Mouse (Mus musculus): ENCODE results near the gene Crocc2. TPM values are rescaled to one million over a fixed set of nuclear protein-coding genes. Genes with fewer than 3 reads are reported as not detected.

Gene Crocc2
- polyA plus RNA-seq, 1 experiment, result 0.32 TPM

- H3K27ac ChIP-seq (ENCODE audit: insufficient read depth, low read length), result no peak overlapping the region
- H3K4me3 ChIP-seq (ENCODE audit: insufficient read depth, low read length), result no peak overlapping the region
- TF ChIP-seq CTCF (IDR thresholded peaks at IDR 0.05; ENCODE audit: borderline replicate concordance, insufficient read depth, low read length), result no peak
- no peak for TF ChIP-seq POLR2A (IDR thresholded peaks at IDR 0.05; ENCODE audit: low read depth, low read length)
- no peaks in the 10 kb centered on the region; the same call in 1 of the 2 replicates for H3K4me1 ChIP-seq (ENCODE audit: control insufficient read depth, insufficient read depth, low read length)
Measured at GRCm38 (mm10) chr1:93225731-93226520, 57.4 kb downstream of the Crocc2 start.

GRCm38 (mm10) chr1:93227303-93227975 is 58.9 kb downstream of the Crocc2 start:
- no peak for TF ChIP-seq CTCF (IDR thresholded peaks at IDR 0.05; ENCODE audit: borderline replicate concordance, insufficient read depth, low read length)
- no peak for TF ChIP-seq POLR2A (IDR thresholded peaks at IDR 0.05; ENCODE audit: low read depth, low read length)
- Histone ChIP-seq H3K4me3 (ENCODE audit: insufficient read depth, low read length) (no peak overlapping the region), H3K27ac (ENCODE audit: insufficient read depth, low read length) (no peak overlapping the region), H3K4me1 (ENCODE audit: control insufficient read depth, insufficient read depth, low read length) (no peaks in the 10 kb centered on the region; the same call in 1 of the 2 replicates)

GRCm38 (mm10) chr1:93227976-93228365 is 59.4 kb downstream of the Crocc2 start:
- Histone ChIP-seq H3K27ac (ENCODE audit: insufficient read depth, low read length) (no peak overlapping the region), H3K4me3 (ENCODE audit: insufficient read depth, low read length) (no peak overlapping the region), H3K4me1 (ENCODE audit: control insufficient read depth, insufficient read depth, low read length) (no peaks in the 10 kb centered on the region; the same call in 1 of the 2 replicates)
- TF ChIP-seq POLR2A (IDR thresholded peaks at IDR 0.05; ENCODE audit: low read depth, low read length) (no peak), CTCF (IDR thresholded peaks at IDR 0.05; ENCODE audit: borderline replicate concordance, insufficient read depth, low read length) (no peak)

- Histone ChIP-seq H3K4me1 (ENCODE audit: control insufficient read depth, insufficient read depth, low read length) (no peaks in the 10 kb centered on the region; the same call in 1 of the 2 replicates), H3K4me3 (ENCODE audit: insufficient read depth, low read length) (no peak overlapping the region), H3K27ac (ENCODE audit: insufficient read depth, low read length) (no peak overlapping the region)
- TF ChIP-seq CTCF (IDR thresholded peaks at IDR 0.05; ENCODE audit: borderline replicate concordance, insufficient read depth, low read length) (no peak), POLR2A (IDR thresholded peaks at IDR 0.05; ENCODE audit: low read depth, low read length) (no peak)
Measured at GRCm38 (mm10) chr1:93229221-93229620, 60.7 kb downstream of the Crocc2 start.

GRCm38 (mm10) chr1:93229626-93230025 is 61.1 kb downstream of the Crocc2 start:
- H3K4me1 ChIP-seq (ENCODE audit: control insufficient read depth, insufficient read depth, low read length), result no peaks in the 10 kb centered on the region; the same call in 1 of the 2 replicates

GRCm38 (mm10) chr1:93235576-93236544 is 67.3 kb downstream of the Crocc2 start, which contains the start of gene Sned1:
Sned1 (plus strand) TSS chr1:93235841.
- Histone ChIP-seq H3K4me3 (ENCODE audit: insufficient read depth, low read length) (peak within 1 kb of the TSS; percentile 28), H3K27ac (ENCODE audit: insufficient read depth, low read length) (no peak within 1 kb of the TSS), H3K4me1 (ENCODE audit: control insufficient read depth, insufficient read depth, low read length) (no peaks in the 10 kb centered on the region)
- peak; percentile 99 for TF ChIP-seq POLR2A (IDR thresholded peaks at IDR 0.05; ENCODE audit: low read depth, low read length)
- TF ChIP-seq CTCF (IDR thresholded peaks at IDR 0.05; ENCODE audit: borderline replicate concordance, insufficient read depth, low read length), result no peak

More at GRCm38 (mm10) chr1:93229626-93230025, 61.1 kb downstream of the Crocc2 start:
- no peak overlapping the region for H3K27ac ChIP-seq (ENCODE audit: insufficient read depth, low read length)
- no peak for TF ChIP-seq CTCF (IDR thresholded peaks at IDR 0.05; ENCODE audit: borderline replicate concordance, insufficient read depth, low read length)
- no peak for TF ChIP-seq POLR2A (IDR thresholded peaks at IDR 0.05; ENCODE audit: low read depth, low read length)
- H3K4me3 ChIP-seq (ENCODE audit: insufficient read depth, low read length), result no peak overlapping the region

- peak; percentile 45; the same call in 1 of the 2 replicates for TF ChIP-seq CTCF (IDR thresholded peaks at IDR 0.05; ENCODE audit: borderline replicate concordance, insufficient read depth, low read length)
- TF ChIP-seq POLR2A (IDR thresholded peaks at IDR 0.05; ENCODE audit: low read depth, low read length), result no peak
- no peak overlapping the region for H3K27ac ChIP-seq (ENCODE audit: insufficient read depth, low read length)
- peak overlapping the region; percentile 28 for H3K4me3 ChIP-seq (ENCODE audit: insufficient read depth, low read length)
- no peaks in the 10 kb centered on the region for H3K4me1 ChIP-seq (ENCODE audit: control insufficient read depth, insufficient read depth, low read length)
Measured at GRCm38 (mm10) chr1:93236545-93236924, 68.0 kb downstream of the Crocc2 start.

GRCm38 (mm10) chr1:93237676-93238075 is 69.2 kb downstream of the Crocc2 start:
- no peak overlapping the region for H3K4me3 ChIP-seq (ENCODE audit: insufficient read depth, low read length)
- TF ChIP-seq POLR2A (IDR thresholded peaks at IDR 0.05; ENCODE audit: low read depth, low read length) (no peak), CTCF (IDR thresholded peaks at IDR 0.05; ENCODE audit: borderline replicate concordance, insufficient read depth, low read length) (no peak)
- H3K4me1 ChIP-seq (ENCODE audit: control insufficient read depth, insufficient read depth, low read length), result no peaks in the 10 kb centered on the region
- no peak overlapping the region for H3K27ac ChIP-seq (ENCODE audit: insufficient read depth, low read length)

GRCm38 (mm10) chr1:93238201-93238600 is 69.7 kb downstream of the Crocc2 start:
- Histone ChIP-seq H3K27ac (ENCODE audit: insufficient read depth, low read length) (no peak overlapping the region), H3K4me1 (ENCODE audit: control insufficient read depth, insufficient read depth, low read length) (no peaks in the 10 kb centered on the region), H3K4me3 (ENCODE audit: insufficient read depth, low read length) (no peak overlapping the region)
- TF ChIP-seq CTCF (IDR thresholded peaks at IDR 0.05; ENCODE audit: borderline replicate concordance, insufficient read depth, low read length) (no peak), POLR2A (IDR thresholded peaks at IDR 0.05; ENCODE audit: low read depth, low read length) (0 out of 2 replicates have a peak, but pooled peaks have one; percentile 6)

All from embryonic fibroblast, embryonic 13.5 days (primary cell).